Comparison of ENCODE assay signal across 21 mouse cellular contexts in genomic region chr14:121749084-121749483, GRCm38 (mm10).
"Had no signal": no experiment of that assay in that cellular context is flagged by ENCODE, and none has a peak within 500 bp of the region (broad histone marks: within the 10 kb centered on the region; RNA-seq: fewer than 3 reads in every experiment).

No protein-coding gene starts in this region.

- ATAC-seq: midbrain, embryonic 15.5 days had no signal

- H3K4me1 ChIP-seq: liver, embryonic 13.5 days; midbrain, embryonic 12.5 days; midbrain, embryonic 15.5 days had no signal

- H3K27me3 ChIP-seq: liver, embryonic 13.5 days; midbrain, embryonic 12.5 days; midbrain, embryonic 15.5 days; neural tube, embryonic 12.5 days; neural tube, embryonic 15.5 days had no signal

- H3K4me3 ChIP-seq: kidney, embryonic 15.5 days; left cerebral cortex, adult 2 months; limb, embryonic 12.5 days; liver, embryonic 13.5 days; midbrain, embryonic 12.5 days; midbrain, embryonic 15.5 days; neural tube, embryonic 12.5 days; neural tube, embryonic 15.5 days had no signal

- H3K4me2 ChIP-seq: kidney, embryonic 15.5 days; limb, embryonic 12.5 days; liver, embryonic 13.5 days; midbrain, embryonic 12.5 days; midbrain, embryonic 15.5 days; neural tube, embryonic 12.5 days; neural tube, embryonic 15.5 days had no signal

- DNase-seq: kidney, adult 11 months; kidney, adult 8-10 months; kidney, postnatal 14 days; kidney, postnatal 4 days; layer of hippocampus, postnatal 36 days; liver, embryonic 13.5 days; lung, adult 2 months; lung, postnatal 14 days; right cerebral cortex, adult 18-20 months; right cerebral cortex, postnatal 14 days; right cerebral cortex, postnatal 4 days; thymus, adult 18-20 months; thymus, postnatal 4 days had no signal

- H3K9ac ChIP-seq: kidney, embryonic 15.5 days; limb, embryonic 12.5 days; liver, embryonic 13.5 days; midbrain, embryonic 12.5 days; midbrain, embryonic 15.5 days; neural tube, embryonic 12.5 days; neural tube, embryonic 15.5 days had no signal

- H3K27ac ChIP-seq: kidney, embryonic 15.5 days; left cerebral cortex, adult 2 months; limb, embryonic 12.5 days; liver, embryonic 13.5 days; macrophage; midbrain, embryonic 12.5 days; midbrain, embryonic 15.5 days; neural tube, embryonic 12.5 days; neural tube, embryonic 15.5 days had no signal

- H3K36me3 ChIP-seq: kidney, embryonic 15.5 days; limb, embryonic 12.5 days; liver, embryonic 13.5 days; midbrain, embryonic 12.5 days; midbrain, embryonic 15.5 days; neural tube, embryonic 12.5 days; neural tube, embryonic 15.5 days had no signal

- H3K9me3 ChIP-seq: kidney, embryonic 15.5 days; limb, embryonic 12.5 days; liver, embryonic 13.5 days; midbrain, embryonic 12.5 days; midbrain, embryonic 15.5 days; neural tube, embryonic 12.5 days; neural tube, embryonic 15.5 days had no signal
